Mouse (Mus musculus): ENCODE measurements around the gene Prom2.

GRCm38 (mm10) chr2:127537548-127537947 lies 3.7 kb downstream of the Prom2 start:
- TF ChIP-seq MYC (IDR thresholded peaks at IDR 0.05; ENCODE audit: low read depth, low read length) (no peak), POLR2A (IDR thresholded peaks at IDR 0.05; ENCODE audit: control insufficient read depth in 1 of 2, insufficient read depth in 1 of 2, low read depth in 1 of 2, low read length in 2 of 2, poor library complexity in 1 of 2) (no peak), CTCF (IDR thresholded peaks at IDR 0.05 in 2 of 3, conservative IDR thresholded peaks at IDR 0.05 in 1 of 3; ENCODE audit: control insufficient read depth in 1 of 3, insufficient read depth in 1 of 3, low read depth in 2 of 3, low read length in 3 of 3, poor library complexity in 1 of 3, severe bottlenecking in 1 of 3) (no peak), MAX (IDR thresholded peaks at IDR 0.05; ENCODE audit: low read length) (no peak), GATA1 (IDR thresholded peaks at IDR 0.05; ENCODE audit: low read depth, low read length) (no peak), TCF12 (IDR thresholded peaks at IDR 0.05; ENCODE audit: low read depth, low read length) (no peak), KAT2A (conservative IDR thresholded peaks at IDR 0.05; ENCODE audit: low read depth, low read length) (no peak), ZNF384 (IDR thresholded peaks at IDR 0.05; ENCODE audit: low read depth, low read length) (no peak), USF2 (IDR thresholded peaks at IDR 0.05; ENCODE audit: borderline replicate concordance in 1 of 2, insufficient read depth in 1 of 2, low read depth in 1 of 2, low read length in 2 of 2) (no peak), ZC3H11A (IDR thresholded peaks at IDR 0.05; ENCODE audit: low read depth, low read length) (no peak), NELFE (IDR thresholded peaks at IDR 0.05; ENCODE audit: low read depth, low read length) (no peak), ETS1 (IDR thresholded peaks at IDR 0.05; ENCODE audit: low read depth, low read length) (no peak), MYB (IDR thresholded peaks at IDR 0.05; ENCODE audit: low read depth, low read length) (no peak)

All from MEL (cell line).